Mouse (Mus musculus) adrenal gland, adult 8-10 months (tissue): Measurements from ENCODE around the gene Spaca3. TPM values are rescaled to one million over a fixed set of nuclear protein-coding genes. Genes with fewer than 3 reads are reported as not detected.

Experiments
- DNase-seq: peaks from one replicate; pipeline ENCODE4 v3.0.0; 2022
- total RNA-seq, 4 experiments: library from RNA; stranded (reverse); gene quantifications; 2 replicates each; pipeline ENCODE4 v1.2.4; 2022

The Spaca3 gene
- total RNA-seq, 4 experiments from 2014 or later, result not detected

GRCm38 (mm10) chr11:80872509-80873474, 14.6 kb downstream of the Spaca3 start:
- DNase-seq, result peak; percentile 59

GRCm38 (mm10) chr11:80877131-80877651, 19.0 kb downstream of the Spaca3 start:
- DNase-seq, result peak; percentile 92

GRCm38 (mm10) chr11:80878026-80878425, 19.9 kb downstream of the Spaca3 start:
- no peak for DNase-seq

- DNase-seq, result no peak
Measured at GRCm38 (mm10) chr11:80882229-80882810, 24.2 kb downstream of the Spaca3 start.

- no peak for DNase-seq
Measured at GRCm38 (mm10) chr11:80884521-80885231, 26.5 kb downstream of the Spaca3 start.

- DNase-seq, result no peak
Measured at GRCm38 (mm10) chr11:80886365-80886764, 28.2 kb downstream of the Spaca3 start.

GRCm38 (mm10) chr11:80887021-80887420, 28.9 kb downstream of the Spaca3 start:
- no peak for DNase-seq

GRCm38 (mm10) chr11:80889336-80890063, 31.3 kb downstream of the Spaca3 start:
- no peak for DNase-seq

- no peak for DNase-seq
Measured at GRCm38 (mm10) chr11:80895853-80896252, 37.7 kb downstream of the Spaca3 start.

- no peak for DNase-seq
Measured at GRCm38 (mm10) chr11:80900555-80900954, 42.4 kb downstream of the Spaca3 start.

- DNase-seq, result no peak
Measured at GRCm38 (mm10) chr11:80902664-80903063, 44.5 kb downstream of the Spaca3 start.

- DNase-seq, result no peak
Measured at GRCm38 (mm10) chr11:80903426-80903825, 45.3 kb downstream of the Spaca3 start.

GRCm38 (mm10) chr11:80904559-80904958, 46.4 kb downstream of the Spaca3 start:
- no peak for DNase-seq

GRCm38 (mm10) chr11:80906456-80906855, 48.3 kb downstream of the Spaca3 start:
- peak; percentile 31 for DNase-seq

- no peak for DNase-seq
Measured at GRCm38 (mm10) chr11:80907820-80908219, 49.7 kb downstream of the Spaca3 start.

- no peak for DNase-seq
Measured at GRCm38 (mm10) chr11:80912721-80913120, 54.6 kb downstream of the Spaca3 start.

- no peak for DNase-seq
Measured at GRCm38 (mm10) chr11:80913408-80914024, 55.4 kb downstream of the Spaca3 start.
